Mouse (Mus musculus) spleen, adult 10 weeks (tissue): ENCODE data around the gene Ccdc90b. TPM values are rescaled to one million over a fixed set of nuclear protein-coding genes. Genes with fewer than 3 reads are reported as not detected.

ENCODE experiments used
- polyA plus RNA-seq: library from polyadenylated mRNA; stranded (reverse); fragments of 350-450 nt; fragmentation: Illumina TruSeq; extraction: RNeasy Lipid Tissue Mini Kit (QIAGEN cat#74804); gene quantifications from one replicate; pipeline ENCODE4 v1.2.3, GENCODE M21; 2015; ENCODE audit warnings: low replicate concordance; ENCODE audit not compliant: insufficient read depth

The Ccdc90b gene
- polyA plus RNA-seq = 18.8 TPM

DNA sequence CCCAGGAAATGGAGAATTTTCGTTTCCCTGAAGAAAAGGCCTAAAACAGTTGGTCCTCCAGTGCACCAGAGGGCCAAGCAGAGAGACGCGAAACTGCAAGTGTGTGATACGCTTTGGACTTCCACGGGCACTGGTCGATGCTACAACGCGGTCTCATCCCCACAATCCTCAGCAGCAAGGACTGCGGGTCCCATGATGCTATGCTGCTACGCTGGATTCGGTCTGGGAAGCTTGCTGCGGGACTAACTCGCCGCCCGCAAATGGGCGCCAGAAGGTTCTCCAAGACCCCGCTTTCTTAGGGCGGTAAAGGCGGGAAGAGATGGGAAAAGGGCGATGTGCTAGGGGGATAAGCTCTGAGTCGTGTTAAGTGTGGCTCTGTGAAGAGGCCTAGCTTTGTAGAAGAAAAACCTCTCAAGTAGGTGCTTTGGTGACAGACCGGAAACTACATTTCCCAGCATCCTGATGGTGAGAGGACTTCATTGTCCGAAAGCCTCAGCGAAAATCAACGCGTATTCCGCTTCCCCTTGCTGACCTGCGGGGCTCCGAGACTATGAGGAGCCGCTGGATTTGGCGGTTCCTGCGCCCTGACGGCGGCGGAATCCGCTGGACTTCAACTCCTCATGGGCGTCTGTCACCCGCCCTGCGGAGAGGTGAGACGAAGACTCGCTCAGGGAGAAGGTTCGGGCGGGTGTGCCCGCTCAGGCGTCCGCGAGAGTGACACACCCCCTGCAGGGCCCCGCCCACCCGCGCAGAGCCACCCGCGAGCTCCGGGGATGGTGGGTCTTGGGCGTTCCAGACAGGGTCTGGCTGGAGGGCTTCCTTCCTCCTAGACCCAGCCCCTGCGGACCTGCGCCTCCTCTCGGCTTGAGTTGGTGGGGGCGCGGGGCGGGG lies at the start of gene Ccdc90b:
TSS of gene Ccdc90b (plus strand) at position 164 of the 891 bp plus-strand sequence.

Other genes with a start within 250 kb of the Ccdc90b start
- 1.2 TPM for gene Ankrd42, start 76.0 kb downstream of the Ccdc90b start, polyA plus RNA-seq
- gene Pcf11, start 108.8 kb downstream of the Ccdc90b start, polyA plus RNA-seq = 107 TPM
- gene Rab30, start 180.5 kb downstream of the Ccdc90b start, polyA plus RNA-seq = 49.0 TPM